16 mouse cellular contexts compared by ENCODE assay signal in genomic region chr7:133750666-133751065, GRCm38 (mm10). TPM values are rescaled to one million over a fixed set of nuclear protein-coding genes. Genes with fewer than 3 reads are reported as not detected.
DNase-seq lines count a peak whose midpoint lies in the region; ATAC-seq lines count a peak whose summit lies in the region.
"Had no signal": no experiment of that assay in that cellular context is flagged by ENCODE, and none has a peak within 500 bp of the region (broad histone marks: within the 10 kb centered on the region; RNA-seq: fewer than 3 reads in every experiment).

No protein-coding gene starts in this region.

- peak; percentile 15 to 26 for DNase-seq in kidney, adult 8-10 months
- no peak for DNase-seq in kidney, postnatal 4 days
- DNase-seq in brain, adult 2 months (ENCODE audit: low read depth, low spot score) = peak; percentile 72
- DNase-seq in forebrain, embryonic 14.5 days (ENCODE audit: low spot score) = peak; percentile 31
- no peak for DNase-seq in frontal cortex, postnatal 14 days (ENCODE audit: low spot score in 2 of 2)
- no peak for DNase-seq in adrenal gland, postnatal 4 days (ENCODE audit: low spot score in 2 of 2)
- no peak for DNase-seq in left cerebral cortex, adult 8-10 months (ENCODE audit: low spot score in 2 of 2)
- DNase-seq: cerebellum, adult 11 months; gastrocnemius, postnatal 14 days; left cerebral cortex, postnatal 4 days; right cerebral cortex, adult 18-20 months; thymus, adult 18-20 months had no signal

- 0 out of 2 replicates have a peak, but pooled peaks have one; percentile 23 for ATAC-seq in forebrain, embryonic 14.5 days
- peak; percentile 59; the same call in 1 of the 2 replicates for ATAC-seq in kidney, embryonic 16.5 days (ENCODE audit: low FRiP score, low TSS enrichment)
- ATAC-seq: inflammation-experienced regulatory T-cells, adult 6 months had no signal

- 0 out of 2 replicates have a peak overlapping the region, but pooled peaks have one; percentile 9 for H3K27ac ChIP-seq in forebrain, embryonic 14.5 days (ENCODE audit: low read depth, low read length)
- no peak overlapping the region for H3K27ac ChIP-seq in kidney, embryonic 16.5 days (ENCODE audit: low read length)
- H3K27ac ChIP-seq: embryonic facial prominence, embryonic 12.5 days; macrophage had no signal

- peaks cover 18% of the 10 kb centered on the region for H3K36me3 ChIP-seq in forebrain, embryonic 14.5 days (ENCODE audit: control insufficient read depth, insufficient read depth, low read length)
- no peaks in the 10 kb centered on the region for H3K36me3 ChIP-seq in kidney, embryonic 16.5 days (ENCODE audit: insufficient read depth, low read length)

- H3K4me1 ChIP-seq in forebrain, embryonic 14.5 days (ENCODE audit: control insufficient read depth, insufficient read depth, low read length) = no peaks in the 10 kb centered on the region
- H3K4me1 ChIP-seq in kidney, embryonic 16.5 days (ENCODE audit: insufficient read depth, low read length) = no peaks in the 10 kb centered on the region
- H3K4me1 ChIP-seq: embryonic facial prominence, embryonic 12.5 days had no signal

- H3K27me3 ChIP-seq in forebrain, embryonic 14.5 days (replicated peaks; ENCODE audit: control insufficient read depth, insufficient read depth, low read length) = no peaks in the 10 kb centered on the region
- H3K27me3 ChIP-seq in kidney, embryonic 16.5 days (ENCODE audit: insufficient read depth, low read length) = no peaks in the 10 kb centered on the region
- H3K27me3 ChIP-seq: embryonic facial prominence, embryonic 12.5 days had no signal

- no peak overlapping the region for H3K4me2 ChIP-seq in forebrain, embryonic 14.5 days (ENCODE audit: low read length)
- H3K4me2 ChIP-seq in kidney, embryonic 16.5 days (replicated peaks; ENCODE audit: low read depth, low read length) = no peak overlapping the region
- H3K4me2 ChIP-seq: embryonic facial prominence, embryonic 12.5 days had no signal

- H3K4me3 ChIP-seq in forebrain, embryonic 14.5 days (ENCODE audit: low read depth, low read length) = no peak overlapping the region
- H3K4me3 ChIP-seq in kidney, embryonic 16.5 days (ENCODE audit: low read length) = no peak overlapping the region
- H3K4me3 ChIP-seq: embryonic facial prominence, embryonic 12.5 days had no signal

- no peaks in the 10 kb centered on the region for H3K9me3 ChIP-seq in forebrain, embryonic 14.5 days (replicated peaks; ENCODE audit: control insufficient read depth, low read length)
- H3K9me3 ChIP-seq in kidney, embryonic 16.5 days (ENCODE audit: low read length) = no peaks in the 10 kb centered on the region
- H3K9me3 ChIP-seq: embryonic facial prominence, embryonic 12.5 days had no signal

- WGBS in forebrain, embryonic 14.5 days = 55% methylated on average over 5 of the region's 5 CpGs
- 56% methylated on average over 5 of the region's 5 CpGs for WGBS in kidney, embryonic 16.5 days

- no peak overlapping the region for H3K9ac ChIP-seq in forebrain, embryonic 14.5 days (ENCODE audit: low read length)
- no peak overlapping the region for H3K9ac ChIP-seq in kidney, embryonic 16.5 days (replicated peaks; ENCODE audit: low read length)
- H3K9ac ChIP-seq: embryonic facial prominence, embryonic 12.5 days had no signal

RNA-seq across cellular contexts. Expression of gene Fank1, which starts 26.0 kb away (rescaled TPM):
- 4.2 and 4.5 TPM in 2 replicates for polyA plus RNA-seq in forebrain, embryonic 14.5 days (2014; fragmentation: Nextera tagmentation; extraction: Ambion mirVana)
- polyA plus RNA-seq in kidney, embryonic 16.5 days (2015; fragmentation: Nextera tagmentation; extraction: Ambion mirVana) = 0.36 and 0.50 TPM in 2 replicates
- total RNA-seq in adrenal gland, postnatal 4 days (2021) = 1 to 10 TPM in 1 of 2 experiments, under 1 TPM in 1; 0.71 to 1.1 TPM
- 1 to 10 TPM; 3.3 to 4.5 (median 4.1) TPM for total RNA-seq in left cerebral cortex, adult 8-10 months (2022)
- polyA plus RNA-seq: inflammation-experienced regulatory T-cells, adult 6 months; macrophage had no signal

RNA-seq across cellular contexts. Expression of gene Dhx32, which starts 31.9 kb away (rescaled TPM):
- polyA plus RNA-seq in forebrain, embryonic 14.5 days (2014; fragmentation: Nextera tagmentation; extraction: Ambion mirVana) = 55.1 and 56.9 TPM in 2 replicates
- 24.2 and 24.3 TPM in 2 replicates for polyA plus RNA-seq in kidney, embryonic 16.5 days (2015; fragmentation: Nextera tagmentation; extraction: Ambion mirVana)
- total RNA-seq in adrenal gland, postnatal 4 days (2021) = 10 to 100 TPM; 54.6 to 57.6 TPM
- total RNA-seq in left cerebral cortex, adult 8-10 months (2022) = 10 to 100 TPM; 42.4 to 47.2 (median 43.2) TPM

RNA-seq across cellular contexts. Expression of gene Uros, which starts 40.8 kb away (rescaled TPM):
- polyA plus RNA-seq in forebrain, embryonic 14.5 days (2014; fragmentation: Nextera tagmentation; extraction: Ambion mirVana) = 62.6 TPM in 2 replicates
- 31.3 and 32.4 TPM in 2 replicates for polyA plus RNA-seq in kidney, embryonic 16.5 days (2015; fragmentation: Nextera tagmentation; extraction: Ambion mirVana)
- total RNA-seq in adrenal gland, postnatal 4 days (2021) = 10 to 100 TPM; 13.4 to 14.5 TPM
- 10 to 100 TPM; 15.3 to 22.4 (median 20.1) TPM for total RNA-seq in left cerebral cortex, adult 8-10 months (2022)

RNA-seq across cellular contexts. Expression of gene Bccip, which starts 41.5 kb away (rescaled TPM):
- polyA plus RNA-seq in forebrain, embryonic 14.5 days (2014; fragmentation: Nextera tagmentation; extraction: Ambion mirVana) = 108 and 113 TPM in 2 replicates
- 181 and 190 TPM in 2 replicates for polyA plus RNA-seq in kidney, embryonic 16.5 days (2015; fragmentation: Nextera tagmentation; extraction: Ambion mirVana)
- 10 to 100 TPM; 60.6 to 69.8 TPM for total RNA-seq in adrenal gland, postnatal 4 days (2021)
- total RNA-seq in left cerebral cortex, adult 8-10 months (2022) = 10 to 100 TPM; 63.4 to 69.4 (median 68.0) TPM

Comparison
In these comparisons a context has a peak if more than half of its experiments do, and no peak if none do; other contexts are left out.
1. DNase-seq: peak in kidney, adult 8-10 months (2 of 2), brain, adult 2 months (single experiment) and forebrain, embryonic 14.5 days (single experiment); none in kidney, postnatal 4 days (0 of 2), frontal cortex, postnatal 14 days (0 of 2), adrenal gland, postnatal 4 days (0 of 2) and left cerebral cortex, adult 8-10 months (0 of 2).